Mouse (Mus musculus): Measurements from ENCODE around the gene Plp1.

Plp1 gene

GRCm38 (mm10) chrX:136822371-136822770, at the start of gene Plp1:
Plp1 (plus strand) TSS chrX:136822671.
- in situ Hi-C loops (cut with MboI, MseI): loop anchor here (25.0 kb wide), 1 partner anchor 210 kb away; no protein-coding TSS in a partner anchor

- in situ Hi-C loops (cut with MboI, MseI): no loop called here
Measured at GRCm38 (mm10) chrX:136773035-136773434, 49.4 kb upstream of the Plp1 start.

DNA sequence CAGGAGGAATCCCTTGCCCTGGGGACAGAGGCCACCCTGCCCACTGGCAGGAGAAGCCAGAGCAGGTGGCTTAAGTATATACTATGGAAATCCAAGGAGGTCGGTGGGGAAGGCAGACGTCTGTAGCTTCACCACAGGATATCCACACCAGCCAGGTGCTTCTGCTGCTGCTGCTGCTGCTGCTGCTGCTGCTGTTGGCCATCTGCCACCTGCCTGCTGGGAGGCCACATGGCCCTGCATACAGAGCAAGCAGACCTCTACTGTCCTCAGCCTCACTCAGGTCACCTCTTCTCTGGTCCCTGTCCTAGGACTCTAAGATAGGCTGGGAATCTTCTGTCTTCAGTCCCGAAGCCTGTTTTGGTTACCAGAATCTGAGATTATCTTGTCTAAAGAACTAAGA, 44.4 kb upstream of the Plp1 start:
- in situ Hi-C loops (cut with MboI, MseI): no loop called here

GRCm38 (mm10) chrX:136779262-136779661, 43.2 kb upstream of the Plp1 start:
- in situ Hi-C loops (cut with MboI, MseI): no loop called here

DNA sequence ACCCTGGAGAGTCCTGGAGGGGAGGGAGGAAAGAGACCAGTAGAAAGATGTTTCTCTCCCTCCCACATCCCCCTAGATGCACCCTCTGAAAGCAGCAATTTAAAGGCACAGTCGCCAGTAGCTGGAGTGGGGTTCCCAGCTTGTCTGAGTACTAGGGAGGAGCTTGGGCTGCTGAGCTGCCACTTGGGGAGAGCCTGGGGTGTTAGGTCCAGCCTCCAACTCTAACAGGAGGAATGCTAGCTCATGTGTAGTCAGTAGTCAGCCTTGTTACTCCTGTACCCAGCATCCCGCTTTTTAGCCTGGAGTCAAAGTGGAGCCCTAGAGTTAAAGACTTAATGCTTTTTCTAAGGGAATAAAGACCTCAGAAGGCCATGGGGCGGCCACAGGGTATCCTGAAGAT, 42.4 kb upstream of the Plp1 start, which contains the start of gene Glra4:
Gene Glra4, minus strand, starts transcription at position 101 of the 400 bp plus-strand sequence.
- in situ Hi-C loops (cut with MboI, MseI): no loop called here

GRCm38 (mm10) chrX:136789446-136789845, 33.0 kb upstream of the Plp1 start:
- in situ Hi-C loops (cut with MboI, MseI): no loop called here

DNA sequence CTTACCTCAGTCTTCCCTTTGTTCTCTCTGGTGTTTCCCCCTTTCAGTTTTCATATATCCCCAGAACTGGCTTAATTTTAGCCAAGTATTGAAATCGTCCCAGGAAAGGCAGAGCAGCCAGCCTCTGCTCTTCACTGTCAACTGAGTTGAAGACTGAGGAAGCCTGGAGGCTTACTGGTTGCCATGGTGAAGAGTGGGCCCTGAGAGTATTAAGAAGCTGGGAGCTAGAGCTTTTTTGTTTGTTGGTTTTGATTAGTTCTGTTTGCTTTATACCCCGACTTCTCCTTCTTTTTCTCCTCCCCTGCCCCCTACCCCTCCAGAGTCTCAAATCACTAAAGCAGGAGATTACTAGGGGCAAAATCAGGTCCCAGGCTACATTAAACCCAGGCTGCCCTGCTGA, 25.2 kb upstream of the Plp1 start:
- in situ Hi-C loops (cut with MboI, MseI): no loop called here

- in situ Hi-C loops (cut with MboI, MseI): loop anchor here (25.0 kb wide), 1 partner anchor 207 kb away; no protein-coding TSS in a partner anchor
Measured at GRCm38 (mm10) chrX:136819752-136820151, 2.7 kb upstream of the Plp1 start.

DNA sequence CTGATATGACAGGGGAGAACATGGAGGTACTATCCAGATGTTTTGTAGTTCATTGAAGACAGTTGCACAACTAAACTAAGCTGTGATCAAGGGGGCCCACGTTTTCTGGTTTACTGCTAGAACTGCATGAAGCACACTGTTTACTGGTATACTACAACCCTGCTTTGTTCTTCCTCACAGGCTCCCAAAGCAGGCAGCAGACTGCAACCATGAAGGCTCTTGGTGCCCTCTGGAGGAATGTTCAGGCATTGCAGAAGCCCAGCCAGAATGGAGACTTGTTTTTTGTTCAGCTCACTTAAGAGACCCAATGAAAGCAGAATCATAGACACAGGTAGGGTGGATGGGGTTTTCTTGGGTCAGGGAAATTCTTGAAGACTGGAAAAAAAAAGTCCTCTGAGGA, 2.2 kb upstream of the Plp1 start:
- in situ Hi-C loops (cut with MboI, MseI): loop anchor here (25.0 kb wide), 1 partner anchor 208 kb away; no protein-coding TSS in a partner anchor

- in situ Hi-C loops (cut with MboI, MseI): no loop called here
Measured at GRCm38 (mm10) chrX:136825016-136825415, 2.5 kb downstream of the Plp1 start.

DNA sequence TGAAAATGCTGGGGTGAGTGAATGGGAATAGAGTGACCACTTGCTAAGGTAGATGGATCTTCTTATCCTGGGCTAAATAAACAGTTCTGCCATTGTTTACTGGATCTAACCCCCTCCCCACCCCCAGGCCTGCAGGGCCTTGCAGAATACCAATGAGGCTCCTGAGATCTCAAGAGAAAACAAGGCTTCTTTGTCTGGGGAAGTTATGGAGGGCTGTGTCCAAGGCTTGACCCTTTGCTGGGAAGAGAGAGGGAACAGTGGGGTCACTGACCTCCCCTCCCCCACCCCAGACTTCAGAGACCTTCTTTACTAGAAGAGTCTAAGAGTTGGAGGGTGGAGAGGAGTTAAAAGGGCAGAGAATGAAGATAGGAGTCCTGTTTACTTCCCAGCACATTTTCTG, 6.1 kb downstream of the Plp1 start:
- in situ Hi-C loops (cut with MboI, MseI): no loop called here

DNA sequence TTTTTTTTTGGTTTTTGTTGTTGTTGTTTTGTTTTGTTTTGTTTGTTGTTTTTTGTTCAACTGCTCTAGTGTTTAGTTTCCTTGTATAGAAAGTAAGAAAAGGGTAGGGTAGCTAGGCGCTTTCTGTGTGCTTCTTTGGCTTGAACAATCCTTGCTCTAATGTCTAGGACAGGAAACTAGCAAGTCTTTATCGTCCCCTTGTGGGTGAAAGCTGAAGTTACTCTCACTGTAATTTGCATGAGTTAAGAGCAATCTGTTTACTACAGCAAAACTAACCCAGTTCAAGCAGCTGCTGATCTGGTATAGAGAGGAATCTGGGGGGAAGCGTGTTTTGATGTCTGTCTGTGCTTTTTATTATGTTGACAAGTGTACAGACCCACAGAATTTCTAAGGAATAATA, 27.8 kb downstream of the Plp1 start:
- in situ Hi-C loops (cut with MboI, MseI): no loop called here

DNA sequence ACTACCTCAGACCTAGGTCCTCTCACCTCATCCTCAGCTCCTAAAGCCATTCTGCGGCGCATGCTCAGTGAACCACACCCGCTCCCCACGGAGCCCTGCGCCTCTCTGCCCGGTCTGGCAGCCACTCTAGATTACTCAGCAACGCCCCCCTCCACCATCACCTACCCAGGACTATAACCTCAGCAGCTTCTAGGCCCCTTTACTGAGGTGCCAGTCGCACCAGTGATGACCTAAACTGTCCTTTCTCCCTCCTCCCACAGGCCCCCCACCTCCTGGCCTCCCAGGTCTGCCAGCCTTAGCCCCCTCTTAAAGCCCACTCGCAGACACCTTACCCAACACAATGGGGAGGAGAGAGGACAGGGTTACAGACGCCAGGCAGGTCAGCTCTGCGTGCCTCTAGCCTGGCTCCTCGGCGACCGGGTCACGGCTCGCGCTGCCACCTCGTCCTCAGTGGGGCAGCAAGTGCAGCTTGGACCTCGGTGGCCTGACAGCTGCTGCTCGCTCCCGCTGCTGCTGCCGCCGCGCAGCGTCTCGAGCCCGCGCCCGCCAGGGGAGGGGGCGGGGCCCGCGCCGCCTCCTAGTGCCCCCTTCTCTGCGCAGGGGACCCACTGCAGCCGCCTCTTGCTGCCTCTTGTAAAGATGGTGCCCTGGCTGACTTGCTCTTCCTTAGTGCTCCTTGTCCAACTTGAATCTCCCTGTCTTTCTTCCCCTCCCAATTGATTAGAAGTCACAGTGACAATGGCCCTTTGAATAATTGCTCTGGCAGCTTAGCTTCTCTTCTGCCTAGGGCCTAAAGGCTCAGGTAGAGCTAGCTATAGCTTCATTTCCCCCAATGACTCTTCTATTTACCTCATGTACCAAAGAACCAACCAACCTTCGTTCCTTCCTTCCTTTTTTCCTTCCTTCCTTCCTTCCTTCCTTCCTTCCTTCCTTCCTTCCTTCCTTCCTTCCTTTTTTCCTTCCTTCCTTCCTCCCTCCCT, 45.9 kb downstream of the Plp1 start, which contains the start of gene Rab9b:
Gene Rab9b, minus strand, starts transcription at position 695 of the 980 bp plus-strand sequence.
- in situ Hi-C loops (cut with MboI, MseI): no loop called here

Data from regulatory T cell (primary cell).